Mouse (Mus musculus): ENCODE measurements around the gene Nebl. TPM values are rescaled to one million over a fixed set of nuclear protein-coding genes. Genes with fewer than 3 reads are reported as not detected.
A peak's percentile ranks its signal among the peaks of the same experiment; 100 is the strongest.

Nebl gene
- polyA plus RNA-seq, 1 experiment from 2014 or later = 42.5 TPM

DNA sequence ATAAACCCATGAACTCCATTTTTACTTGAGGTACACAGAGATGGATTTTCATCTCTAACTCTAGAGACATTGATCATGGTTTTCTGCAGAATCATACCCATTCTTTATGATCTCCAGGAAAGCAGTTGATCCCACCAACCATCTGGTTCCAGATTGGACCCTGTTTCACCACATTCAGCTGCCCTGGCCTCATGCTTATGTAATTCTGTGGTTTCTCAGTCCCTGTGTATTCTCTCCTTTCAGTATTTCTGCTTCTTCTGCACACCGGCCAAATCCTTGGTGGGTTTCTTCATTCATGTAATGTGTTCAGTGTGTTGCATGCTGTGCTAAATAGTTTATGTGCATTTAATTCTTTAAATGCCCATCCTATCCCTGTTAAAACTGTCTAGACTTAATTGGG lies 292.9 kb downstream of the Nebl start:
- no peak for DNase-seq
- Histone ChIP-seq H3K27ac (ENCODE audit: low read depth) (no peak overlapping the region), H3K4me2 (no peak overlapping the region), H3K36me3 (ENCODE audit: insufficient read depth) (no peaks in the 10 kb centered on the region), H3K9ac (no peak overlapping the region), H3K27me3 (ENCODE audit: insufficient read depth, low read length) (no peaks in the 10 kb centered on the region), H3K9me3 (ENCODE audit: low read depth, low read length) (no peaks in the 10 kb centered on the region), H3K4me1 (ENCODE audit: insufficient read depth) (no peaks in the 10 kb centered on the region), H3K4me3 (ENCODE audit: low read depth, low read length) (no peak overlapping the region)
- 85% methylated on average over 1 of the region's 1 CpGs for WGBS
- no peak for TF ChIP-seq CTCF (IDR thresholded peaks at IDR 0.05; ENCODE audit: low read depth)
- ATAC-seq (ENCODE audit: insufficient read depth) = no peak

- Histone ChIP-seq H3K9ac (no peak overlapping the region), H3K27ac (ENCODE audit: low read depth) (no peak overlapping the region), H3K4me2 (no peak overlapping the region), H3K9me3 (ENCODE audit: low read depth, low read length) (no peaks in the 10 kb centered on the region), H3K4me3 (ENCODE audit: low read depth, low read length) (no peak overlapping the region), H3K27me3 (ENCODE audit: insufficient read depth, low read length) (no peaks in the 10 kb centered on the region), H3K4me1 (ENCODE audit: insufficient read depth) (no peaks in the 10 kb centered on the region), H3K36me3 (ENCODE audit: insufficient read depth) (no peaks in the 10 kb centered on the region)
- TF ChIP-seq CTCF (IDR thresholded peaks at IDR 0.05; ENCODE audit: low read depth) = no peak
- ATAC-seq (ENCODE audit: insufficient read depth) = no peak
- DNase-seq = no peak
- WGBS = 83% methylated on average over 10 of the region's 10 CpGs
These were observed 294.4 kb downstream of the Nebl start for GRCm38 (mm10) chr2:17436739-17437440.

- Histone ChIP-seq H3K4me2 (no peak overlapping the region), H3K27me3 (ENCODE audit: insufficient read depth, low read length) (no peaks in the 10 kb centered on the region), H3K27ac (ENCODE audit: low read depth) (no peak overlapping the region), H3K9ac (no peak overlapping the region), H3K4me3 (ENCODE audit: low read depth, low read length) (no peak overlapping the region), H3K4me1 (ENCODE audit: insufficient read depth) (no peaks in the 10 kb centered on the region), H3K36me3 (ENCODE audit: insufficient read depth) (no peaks in the 10 kb centered on the region), H3K9me3 (ENCODE audit: low read depth, low read length) (no peaks in the 10 kb centered on the region)
- no peak for ATAC-seq (ENCODE audit: insufficient read depth)
- WGBS = 67% methylated on average over 4 of the region's 4 CpGs
- DNase-seq = no peak
- no peak for TF ChIP-seq CTCF (IDR thresholded peaks at IDR 0.05; ENCODE audit: low read depth)
These were observed 296.0 kb downstream of the Nebl start for GRCm38 (mm10) chr2:17435217-17435616.

DNA sequence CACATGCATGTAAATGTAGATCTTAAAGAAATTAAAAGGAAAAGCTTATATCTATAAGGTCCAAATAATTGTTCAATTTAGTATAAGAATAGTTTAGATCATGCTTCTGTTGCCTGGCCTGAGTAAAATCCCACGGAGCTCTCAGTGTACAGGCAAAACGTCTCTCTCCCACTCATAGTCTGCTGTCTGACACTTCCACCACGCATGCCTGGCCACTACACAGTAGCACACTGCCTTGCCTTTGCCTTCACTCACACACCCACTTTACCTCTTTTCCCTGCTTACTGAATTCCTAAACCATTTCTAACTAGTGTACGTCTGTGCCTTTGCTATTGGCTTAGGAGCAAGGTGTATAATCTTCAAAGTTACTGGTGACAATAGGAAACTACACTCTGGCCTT lies 302.2 kb downstream of the Nebl start:
- 71% methylated on average over 4 of the region's 4 CpGs for WGBS
- Histone ChIP-seq H3K27me3 (ENCODE audit: insufficient read depth, low read length) (no peaks in the 10 kb centered on the region), H3K9me3 (ENCODE audit: low read depth, low read length) (no peaks in the 10 kb centered on the region), H3K4me3 (ENCODE audit: low read depth, low read length) (no peak overlapping the region), H3K36me3 (ENCODE audit: insufficient read depth) (no peaks in the 10 kb centered on the region), H3K27ac (ENCODE audit: low read depth) (no peak overlapping the region), H3K4me2 (no peak overlapping the region), H3K4me1 (ENCODE audit: insufficient read depth) (no peaks in the 10 kb centered on the region), H3K9ac (no peak overlapping the region)
- ATAC-seq (ENCODE audit: insufficient read depth) (no peak), DNase-seq (no peak)
- no peak for TF ChIP-seq CTCF (IDR thresholded peaks at IDR 0.05; ENCODE audit: low read depth)

- Histone ChIP-seq H3K9me3 (ENCODE audit: low read depth, low read length) (no peaks in the 10 kb centered on the region), H3K4me1 (ENCODE audit: insufficient read depth) (no peaks in the 10 kb centered on the region), H3K9ac (no peak overlapping the region), H3K27me3 (ENCODE audit: insufficient read depth, low read length) (no peaks in the 10 kb centered on the region), H3K4me3 (ENCODE audit: low read depth, low read length) (no peak overlapping the region), H3K27ac (ENCODE audit: low read depth) (no peak overlapping the region), H3K36me3 (ENCODE audit: insufficient read depth) (no peaks in the 10 kb centered on the region), H3K4me2 (no peak overlapping the region)
- no peak for TF ChIP-seq CTCF (IDR thresholded peaks at IDR 0.05; ENCODE audit: low read depth)
- no peak for DNase-seq
- no peak for ATAC-seq (ENCODE audit: insufficient read depth)
- WGBS = 77% methylated on average over 4 of the region's 4 CpGs
These were observed 303.1 kb downstream of the Nebl start for GRCm38 (mm10) chr2:17428156-17428555.

- no peaks in the 10 kb centered on the region for H3K4me1 ChIP-seq (ENCODE audit: insufficient read depth)
- peak; percentile 89 for DNase-seq
- WGBS = 5% methylated on average over 1 of the region's 1 CpGs
- H3K27me3 ChIP-seq (ENCODE audit: insufficient read depth, low read length) = no peaks in the 10 kb centered on the region
- ATAC-seq (ENCODE audit: insufficient read depth) = no peak
- H3K4me3 ChIP-seq (ENCODE audit: low read depth, low read length) = no peak overlapping the region
- peak; percentile 79 for TF ChIP-seq CTCF (IDR thresholded peaks at IDR 0.05; ENCODE audit: low read depth)
- no peaks in the 10 kb centered on the region for H3K9me3 ChIP-seq (ENCODE audit: low read depth, low read length)
- H3K27ac ChIP-seq (ENCODE audit: low read depth) = no peak overlapping the region
- no peak overlapping the region for H3K4me2 ChIP-seq
- no peaks in the 10 kb centered on the region for H3K36me3 ChIP-seq (ENCODE audit: insufficient read depth)
- H3K9ac ChIP-seq = no peak overlapping the region
These were observed 308.3 kb downstream of the Nebl start for GRCm38 (mm10) chr2:17422967-17423366.

GRCm38 (mm10) chr2:17415347-17415746 lies 315.9 kb downstream of the Nebl start:
- H3K4me3 ChIP-seq (ENCODE audit: low read depth, low read length) = no peak overlapping the region
- no peak for ATAC-seq (ENCODE audit: insufficient read depth)
- peak; percentile 65 for TF ChIP-seq CTCF (IDR thresholded peaks at IDR 0.05; ENCODE audit: low read depth)

More at GRCm38 (mm10) chr2:17415347-17415746, 315.9 kb downstream of the Nebl start:
- peak; percentile 68 for DNase-seq
- Histone ChIP-seq H3K4me1 (ENCODE audit: insufficient read depth) (no peaks in the 10 kb centered on the region), H3K27me3 (ENCODE audit: insufficient read depth, low read length) (no peaks in the 10 kb centered on the region), H3K9me3 (ENCODE audit: low read depth, low read length) (no peaks in the 10 kb centered on the region), H3K27ac (ENCODE audit: low read depth) (no peak overlapping the region), H3K36me3 (ENCODE audit: insufficient read depth) (no peaks in the 10 kb centered on the region), H3K4me2 (no peak overlapping the region), H3K9ac (no peak overlapping the region)
- WGBS = 11% methylated on average over 4 of the region's 4 CpGs

Data from lung, embryonic 14.5 days (tissue).